Mouse (Mus musculus): ENCODE results near the gene Cmtr1. TPM values are rescaled to one million over a fixed set of nuclear protein-coding genes. Genes with fewer than 3 reads are reported as not detected.

Cmtr1 gene
- total and polyA plus RNA-seq, 3 experiments = 88.8 to 135 (median 105) TPM

DNA sequence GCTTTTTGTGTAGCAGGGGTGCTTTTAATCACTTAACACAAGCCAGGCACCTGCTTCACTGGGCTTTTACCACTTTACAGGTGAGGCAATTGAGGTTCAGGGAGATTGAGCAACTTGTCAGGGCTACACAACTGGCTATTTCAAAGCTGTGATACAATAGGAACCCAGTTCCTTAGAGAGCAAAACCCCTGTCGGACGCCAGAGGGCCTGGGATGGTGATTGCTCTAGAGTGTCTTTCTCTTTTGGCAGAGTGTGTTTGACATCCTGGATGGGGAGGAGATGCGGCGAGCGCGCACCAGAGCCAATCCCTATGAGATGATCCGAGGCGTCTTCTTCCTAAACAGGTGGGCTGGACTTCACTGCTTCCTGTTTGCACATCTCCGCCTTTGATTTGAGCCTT lies 21.3 kb downstream of the Cmtr1 start:
- no peaks in the 10 kb centered on the region for H3K27me3 ChIP-seq (replicated peaks)
- no peak overlapping the region for H3K27ac ChIP-seq (ENCODE audit: insufficient read depth, low read depth)
- no peak overlapping the region for H3K4me3 ChIP-seq (replicated peaks in 1 of 3; ENCODE audit: low read depth in 2 of 3, low read length in 2 of 3, poor library complexity in 1 of 3)
- in situ Hi-C loops (cut with MboI; ENCODE audit: low pct_ligation_motif_present, low pct_unique_long_range_greater_than_20kb, low sequenced_read_pairs) = no loop called here
- H3K79me2 ChIP-seq (replicated peaks; ENCODE audit: control insufficient read depth, extremely low read depth, insufficient read depth, poor library complexity, severe bottlenecking) = 0 out of 2 replicates have a peak, but pooled peaks cover 2% of the 10 kb centered on the region
- no peak overlapping the region for H3K9ac ChIP-seq (ENCODE audit: insufficient read depth, low read depth)
- H3K36me3 ChIP-seq (replicated peaks in 1 of 2; ENCODE audit: control insufficient read depth in 1 of 2, insufficient read depth in 1 of 2, low read length in 1 of 2) = peaks cover 74 to 89% of the 10 kb centered on the region in 2 experiments
- DNase-seq (ENCODE audit: extremely low read depth) = no peak
- dilution Hi-C loops (cut with MboI; ENCODE audit: extremely low pct_ligation_motif_present, extremely low pct_unique_long_range_greater_than_20kb, low sequenced_read_pairs) = no loop called here
- H3K9me3 ChIP-seq (replicated peaks; ENCODE audit: low read length) = no peaks in the 10 kb centered on the region
- H3K4me1 ChIP-seq (ENCODE audit: control insufficient read depth in 1 of 2, insufficient read depth in 2 of 2) = peaks cover 28 to 62% of the 10 kb centered on the region in 2 experiments
- no peak overlapping the region for H3K4me2 ChIP-seq (ENCODE audit: insufficient read depth, low read depth, poor library complexity, severe bottlenecking)
- TF ChIP-seq BHLHE40 (IDR thresholded peaks at IDR 0.05; ENCODE audit: low read depth, low read length) (no peak), MAZ (IDR thresholded peaks at IDR 0.05; ENCODE audit: low read depth, low read length) (no peak)

DNA sequence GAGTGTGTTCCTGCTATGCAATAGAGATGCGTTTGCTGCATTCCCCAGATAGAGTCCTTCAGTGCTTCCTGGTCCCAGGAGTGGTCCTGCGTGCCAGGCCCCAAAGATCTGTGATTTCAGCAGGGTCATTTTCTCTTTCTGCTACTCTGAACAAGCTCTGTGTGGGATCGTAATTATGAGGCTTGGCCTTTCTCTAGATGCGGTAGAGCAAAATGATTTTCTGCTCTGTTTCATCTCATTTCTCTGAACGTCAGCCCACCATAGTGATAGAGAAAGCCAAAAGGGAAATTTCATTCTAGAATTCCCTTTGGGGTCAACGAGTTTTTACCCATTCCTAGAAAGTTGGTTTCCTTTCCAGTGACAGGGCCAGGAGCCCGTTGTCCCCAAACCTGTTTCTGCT lies 21.9 kb downstream of the Cmtr1 start:
- Histone ChIP-seq H3K27ac (ENCODE audit: insufficient read depth, low read depth) (no peak overlapping the region), H3K4me1 (ENCODE audit: control insufficient read depth in 1 of 2, insufficient read depth in 2 of 2) (peaks cover 22 to 61% of the 10 kb centered on the region in 2 experiments), H3K79me2 (replicated peaks; ENCODE audit: control insufficient read depth, extremely low read depth, insufficient read depth, poor library complexity, severe bottlenecking) (0 out of 2 replicates have a peak, but pooled peaks cover 2% of the 10 kb centered on the region), H3K9ac (ENCODE audit: insufficient read depth, low read depth) (no peak overlapping the region), H3K36me3 (replicated peaks in 1 of 2; ENCODE audit: control insufficient read depth in 1 of 2, insufficient read depth in 1 of 2, low read length in 1 of 2) (peaks cover 72 to 89% of the 10 kb centered on the region in 2 experiments), H3K4me2 (ENCODE audit: insufficient read depth, low read depth, poor library complexity, severe bottlenecking) (no peak overlapping the region), H3K27me3 (replicated peaks) (no peaks in the 10 kb centered on the region), H3K4me3 (replicated peaks in 1 of 3; ENCODE audit: low read depth in 2 of 3, low read length in 2 of 3, poor library complexity in 1 of 3) (no peak overlapping the region), H3K9me3 (replicated peaks; ENCODE audit: low read length) (no peaks in the 10 kb centered on the region)
- dilution Hi-C loops (cut with MboI; ENCODE audit: extremely low pct_ligation_motif_present, extremely low pct_unique_long_range_greater_than_20kb, low sequenced_read_pairs) (no loop called here), in situ Hi-C loops (cut with MboI; ENCODE audit: low pct_ligation_motif_present, low pct_unique_long_range_greater_than_20kb, low sequenced_read_pairs) (no loop called here)
- DNase-seq (ENCODE audit: extremely low read depth) = no peak
- TF ChIP-seq JUND (conservative IDR thresholded peaks at IDR 0.05; ENCODE audit: low read depth, low read length) (no peak), ELF1 (IDR thresholded peaks at IDR 0.05; ENCODE audit: low read depth, low read length) (no peak), TCF12 (IDR thresholded peaks at IDR 0.05; ENCODE audit: low read depth, low read length) (no peak), UBTF (IDR thresholded peaks at IDR 0.05; ENCODE audit: low read depth, low read length) (no peak), MYC (IDR thresholded peaks at IDR 0.05; ENCODE audit: low read depth, low read length) (no peak), EP300 (IDR thresholded peaks at IDR 0.05; ENCODE audit: low read length) (no peak), CHD1 (IDR thresholded peaks at IDR 0.05; ENCODE audit: low read depth, low read length) (no peak)

- H3K27me3 ChIP-seq (replicated peaks) = no peaks in the 10 kb centered on the region
- in situ Hi-C loops (cut with MboI; ENCODE audit: low pct_ligation_motif_present, low pct_unique_long_range_greater_than_20kb, low sequenced_read_pairs) = no loop called here
- H3K9me3 ChIP-seq (replicated peaks; ENCODE audit: low read length) = peaks cover 2% of the 10 kb centered on the region
- H3K36me3 ChIP-seq (replicated peaks in 1 of 2; ENCODE audit: control insufficient read depth in 1 of 2, insufficient read depth in 1 of 2, low read length in 1 of 2) = peaks cover 77 to 89% of the 10 kb centered on the region in 2 experiments
- H3K79me2 ChIP-seq (replicated peaks; ENCODE audit: control insufficient read depth, extremely low read depth, insufficient read depth, poor library complexity, severe bottlenecking) = 0 out of 2 replicates have a peak, but pooled peaks cover 2% of the 10 kb centered on the region
- no peak overlapping the region for H3K9ac ChIP-seq (ENCODE audit: insufficient read depth, low read depth)
- TF ChIP-seq PAX5 (IDR thresholded peaks at IDR 0.05; ENCODE audit: low read length) = no peak
- TF ChIP-seq TCF12 (IDR thresholded peaks at IDR 0.05; ENCODE audit: low read depth, low read length) = no peak
- TF ChIP-seq ZKSCAN1 (IDR thresholded peaks at IDR 0.05; ENCODE audit: borderline replicate concordance, low read depth, low read length) = no peak
- TF ChIP-seq CTCF (conservative IDR thresholded peaks at IDR 0.05 in 1 of 2, IDR thresholded peaks at IDR 0.05 in 1 of 2; ENCODE audit: low read depth in 2 of 2, low read length in 2 of 2) = no peak
- peaks cover 18 to 61% of the 10 kb centered on the region in 2 experiments for H3K4me1 ChIP-seq (ENCODE audit: control insufficient read depth in 1 of 2, insufficient read depth in 2 of 2)
- H3K4me2 ChIP-seq (ENCODE audit: insufficient read depth, low read depth, poor library complexity, severe bottlenecking) = no peak overlapping the region
- DNase-seq (ENCODE audit: extremely low read depth) = no peak
- H3K4me3 ChIP-seq (replicated peaks in 1 of 3; ENCODE audit: low read depth in 2 of 3, low read length in 2 of 3, poor library complexity in 1 of 3) = no peak overlapping the region
- dilution Hi-C loops (cut with MboI; ENCODE audit: extremely low pct_ligation_motif_present, extremely low pct_unique_long_range_greater_than_20kb, low sequenced_read_pairs) = no loop called here
- no peak overlapping the region for H3K27ac ChIP-seq (ENCODE audit: insufficient read depth, low read depth)
Observed at GRCm38 (mm10) chr17:29683127-29683526, 22.7 kb downstream of the Cmtr1 start.
